Mouse (Mus musculus) E14TG2a.4 (cell line): ENCODE data around the gene Foxo3.
A peak's percentile ranks its signal among the peaks of the same experiment; 100 is the strongest.

Source experiments
- H3K27me3 ChIP-seq: 2 replicates; pipeline ENCODE4 v1.6.1; 2014; ENCODE audit warnings: low read length, control low read depth; ENCODE audit not compliant: insufficient read depth
- H3K36me3 ChIP-seq: 2 replicates; pipeline ENCODE4 v1.6.1; 2014; ENCODE audit warnings: low read length, control low read depth; ENCODE audit not compliant: insufficient read depth
- H3K4me1 ChIP-seq: replicated peaks from 2 replicates; pipeline ENCODE4 v1.6.1; 2014; ENCODE audit warnings: low read depth, low read length, control low read depth
- H3K4me3 ChIP-seq: replicated peaks from 2 replicates; pipeline ENCODE4 v1.5.1; 2014; ENCODE audit warnings: mild to moderate bottlenecking, low read length
- H3K9me3 ChIP-seq: 2 replicates; pipeline ENCODE4 v1.6.1; 2014; ENCODE audit warnings: low read length, control low read depth
- CTCF ChIP-seq: conservative IDR thresholded peaks from 2 replicates; pipeline ENCODE4 v1.5.1; 2014; ENCODE audit warnings: low read length
- NANOG ChIP-seq: IDR thresholded peaks from 2 replicates; pipeline ENCODE4 v1.6.1; 2014; ENCODE audit warnings: borderline replicate concordance, low read length, mixed read lengths
- POU5F1 ChIP-seq: IDR thresholded peaks from 2 replicates; pipeline ENCODE4 v1.6.1; 2014; ENCODE audit warnings: low read length, borderline replicate concordance

Gene Foxo3

GRCm38 (mm10) chr10:42287666-42288065 lies 11.1 kb upstream of the Foxo3 start:
- Histone ChIP-seq H3K4me3 (no peak overlapping the region), H3K9me3 (peaks cover 44% of the 10 kb centered on the region), H3K4me1 (no peaks in the 10 kb centered on the region), H3K36me3 (no peaks in the 10 kb centered on the region), H3K27me3 (0 out of 2 replicates have a peak, but pooled peaks cover 2% of the 10 kb centered on the region)
- no peak for TF ChIP-seq POU5F1
- TF ChIP-seq CTCF, result no peak
- TF ChIP-seq NANOG, result no peak

- peaks cover 27% of the 10 kb centered on the region for H3K9me3 ChIP-seq
- H3K4me3 ChIP-seq, result peak overlapping the region; percentile 90
- peaks cover 11% of the 10 kb centered on the region for H3K36me3 ChIP-seq
- H3K27me3 ChIP-seq, result peaks cover 37% of the 10 kb centered on the region
- peaks cover 21% of the 10 kb centered on the region for H3K4me1 ChIP-seq
- no peak for TF ChIP-seq CTCF
- TF ChIP-seq NANOG, result no peak
- no peak for TF ChIP-seq POU5F1
Observed at GRCm38 (mm10) chr10:42278307-42278850, 1.8 kb upstream of the Foxo3 start.

- H3K36me3 ChIP-seq, result peaks cover 16% of the 10 kb centered on the region
- peaks cover 24% of the 10 kb centered on the region for H3K9me3 ChIP-seq
- H3K4me3 ChIP-seq, result peak overlapping the region; percentile 90
- peaks cover 24% of the 10 kb centered on the region for H3K4me1 ChIP-seq
- TF ChIP-seq POU5F1 (no peak), NANOG (no peak), CTCF (no peak)
- peaks cover 40% of the 10 kb centered on the region for H3K27me3 ChIP-seq
Observed at GRCm38 (mm10) chr10:42277476-42278306, 1.1 kb upstream of the Foxo3 start.

GRCm38 (mm10) chr10:42275871-42276501 lies 569 bp downstream of the Foxo3 start:
- Histone ChIP-seq H3K36me3 (peaks cover 30% of the 10 kb centered on the region), H3K4me1 (peaks cover 40% of the 10 kb centered on the region), H3K9me3 (peaks cover 8% of the 10 kb centered on the region), H3K4me3 (peak overlapping the region; percentile 90), H3K27me3 (peaks cover 40% of the 10 kb centered on the region)
- TF ChIP-seq POU5F1 (no peak), CTCF (no peak), NANOG (no peak)

- Histone ChIP-seq H3K36me3 (peaks cover 35% of the 10 kb centered on the region), H3K4me1 (peaks cover 43% of the 10 kb centered on the region), H3K4me3 (peak overlapping the region; percentile 90), H3K27me3 (peaks cover 40% of the 10 kb centered on the region), H3K9me3 (peaks cover 2% of the 10 kb centered on the region; the same call in 1 of the 2 replicates)
- TF ChIP-seq NANOG (no peak), CTCF (no peak), POU5F1 (no peak)
Observed at GRCm38 (mm10) chr10:42275401-42275870, 1.1 kb downstream of the Foxo3 start.

GRCm38 (mm10) chr10:42274712-42275400 lies 1.7 kb downstream of the Foxo3 start:
- Histone ChIP-seq H3K4me1 (peaks cover 46% of the 10 kb centered on the region), H3K4me3 (peak overlapping the region; percentile 90)
- TF ChIP-seq CTCF, result no peak
- no peak for TF ChIP-seq NANOG
- no peak for TF ChIP-seq POU5F1

GRCm38 (mm10) chr10:42273760-42274691 lies 2.5 kb downstream of the Foxo3 start:
- TF ChIP-seq CTCF, result no peak
- no peak for TF ChIP-seq POU5F1
- TF ChIP-seq NANOG, result no peak
- Histone ChIP-seq H3K9me3 (no peaks in the 10 kb centered on the region), H3K4me3 (peak overlapping the region; percentile 90), H3K27me3 (peaks cover 37% of the 10 kb centered on the region), H3K4me1 (peaks cover 51% of the 10 kb centered on the region), H3K36me3 (peaks cover 48% of the 10 kb centered on the region)

More at GRCm38 (mm10) chr10:42274712-42275400, 1.7 kb downstream of the Foxo3 start:
- no peaks in the 10 kb centered on the region for H3K9me3 ChIP-seq
- peaks cover 39% of the 10 kb centered on the region for H3K27me3 ChIP-seq
- peaks cover 40% of the 10 kb centered on the region for H3K36me3 ChIP-seq
